Mouse (Mus musculus): ENCODE measurements around the gene Pml. TPM values are rescaled to one million over a fixed set of nuclear protein-coding genes. Genes with fewer than 3 reads are reported as not detected.

The Pml gene
- 28.3 and 33.2 TPM in 2 replicates for polyA plus RNA-seq (2014; fragmentation: Nextera tagmentation; extraction: Ambion mirVana)

DNA sequence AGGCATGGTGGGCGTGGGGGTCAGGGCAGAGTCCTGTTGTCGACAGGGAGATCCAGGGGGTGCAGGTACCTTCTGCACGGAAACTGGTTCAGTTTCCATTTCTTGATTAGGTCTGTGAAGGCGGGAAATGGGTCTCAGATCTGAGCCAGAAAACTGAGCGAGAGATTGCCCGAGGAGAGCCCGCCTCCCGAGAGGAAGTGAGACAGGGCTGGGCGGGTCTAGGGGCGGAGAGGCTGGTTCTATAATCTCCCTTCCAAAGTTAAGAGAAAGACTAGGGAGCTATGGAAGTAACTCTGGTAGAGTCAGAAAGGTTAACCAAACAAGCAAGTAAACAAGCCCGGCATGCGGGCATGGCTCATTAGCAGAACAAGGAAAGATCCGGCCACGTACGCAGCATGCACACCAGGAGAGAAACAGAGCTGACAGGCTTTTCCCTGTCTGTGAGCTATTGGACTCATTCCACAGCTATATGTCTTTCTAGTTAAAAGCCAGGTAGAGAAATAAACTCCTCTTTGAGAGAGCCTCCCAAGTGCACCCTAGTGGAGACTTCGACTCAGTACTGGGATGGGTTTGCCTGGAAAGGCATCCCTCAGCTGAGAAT, at the start of gene Pml:
Gene Pml, minus strand, starts transcription at position 195 of the 601 bp plus-strand sequence.
- DNase-seq (ENCODE audit: low spot score) (peak; percentile 78), ATAC-seq (replicated peaks; ENCODE audit: low FRiP score) (peak; percentile 68)
- H3K4me3 ChIP-seq (ENCODE audit: low read depth, low read length): peak within 1 kb of the TSS; percentile 72
- H3K9ac ChIP-seq (ENCODE audit: low read depth, low read length): peak within 1 kb of the TSS; percentile 92
- H3K27ac ChIP-seq (ENCODE audit: low read depth, low read length): peak within 1 kb of the TSS; percentile 96
- H3K36me3 ChIP-seq (ENCODE audit: control insufficient read depth, insufficient read depth, low read length): no peaks in the 10 kb centered on the region
- peaks cover 37% of the 10 kb centered on the region for H3K4me1 ChIP-seq (replicated peaks; ENCODE audit: control insufficient read depth, insufficient read depth, low read length)
- H3K4me2 ChIP-seq: peak within 1 kb of the TSS; percentile 89
- H3K9me3 ChIP-seq (ENCODE audit: control insufficient read depth, low read length): no peaks in the 10 kb centered on the region
- WGBS: 2% methylated on average over 16 of the region's 16 CpGs
- no peaks in the 10 kb centered on the region for H3K27me3 ChIP-seq (replicated peaks; ENCODE audit: control insufficient read depth, insufficient read depth, low read length)

GRCm38 (mm10) chr9:58297961-58298477, 48.4 kb upstream of the Pml start:
- Histone ChIP-seq H3K27ac (ENCODE audit: low read depth, low read length) (no peak overlapping the region), H3K4me1 (replicated peaks; ENCODE audit: control insufficient read depth, insufficient read depth, low read length) (peaks cover 13% of the 10 kb centered on the region)

GRCm38 (mm10) chr9:58297065-58297464, 47.5 kb upstream of the Pml start:
- Histone ChIP-seq H3K9me3 (ENCODE audit: control insufficient read depth, low read length) (no peaks in the 10 kb centered on the region), H3K27me3 (replicated peaks; ENCODE audit: control insufficient read depth, insufficient read depth, low read length) (no peaks in the 10 kb centered on the region), H3K9ac (ENCODE audit: low read depth, low read length) (no peak overlapping the region), H3K36me3 (ENCODE audit: control insufficient read depth, insufficient read depth, low read length) (no peaks in the 10 kb centered on the region), H3K4me3 (ENCODE audit: low read depth, low read length) (no peak overlapping the region), H3K4me1 (replicated peaks; ENCODE audit: control insufficient read depth, insufficient read depth, low read length) (peaks cover 10% of the 10 kb centered on the region), H3K27ac (ENCODE audit: low read depth, low read length) (no peak overlapping the region), H3K4me2 (no peak overlapping the region)
- DNase-seq (ENCODE audit: low spot score) (no peak), ATAC-seq (replicated peaks; ENCODE audit: low FRiP score) (no peak)
- WGBS: 73% methylated on average over 6 of the region's 6 CpGs

More at GRCm38 (mm10) chr9:58297961-58298477, 48.4 kb upstream of the Pml start:
- DNase-seq (ENCODE audit: low spot score) (no peak), ATAC-seq (replicated peaks; ENCODE audit: low FRiP score) (no peak)
- H3K36me3 ChIP-seq (ENCODE audit: control insufficient read depth, insufficient read depth, low read length): no peaks in the 10 kb centered on the region
- H3K4me3 ChIP-seq (ENCODE audit: low read depth, low read length): no peak overlapping the region
- no peaks in the 10 kb centered on the region for H3K27me3 ChIP-seq (replicated peaks; ENCODE audit: control insufficient read depth, insufficient read depth, low read length)
- H3K4me2 ChIP-seq: no peak overlapping the region
- no peak overlapping the region for H3K9ac ChIP-seq (ENCODE audit: low read depth, low read length)
- no peaks in the 10 kb centered on the region for H3K9me3 ChIP-seq (ENCODE audit: control insufficient read depth, low read length)
- WGBS: 69% methylated on average over 4 of the region's 4 CpGs

DNA sequence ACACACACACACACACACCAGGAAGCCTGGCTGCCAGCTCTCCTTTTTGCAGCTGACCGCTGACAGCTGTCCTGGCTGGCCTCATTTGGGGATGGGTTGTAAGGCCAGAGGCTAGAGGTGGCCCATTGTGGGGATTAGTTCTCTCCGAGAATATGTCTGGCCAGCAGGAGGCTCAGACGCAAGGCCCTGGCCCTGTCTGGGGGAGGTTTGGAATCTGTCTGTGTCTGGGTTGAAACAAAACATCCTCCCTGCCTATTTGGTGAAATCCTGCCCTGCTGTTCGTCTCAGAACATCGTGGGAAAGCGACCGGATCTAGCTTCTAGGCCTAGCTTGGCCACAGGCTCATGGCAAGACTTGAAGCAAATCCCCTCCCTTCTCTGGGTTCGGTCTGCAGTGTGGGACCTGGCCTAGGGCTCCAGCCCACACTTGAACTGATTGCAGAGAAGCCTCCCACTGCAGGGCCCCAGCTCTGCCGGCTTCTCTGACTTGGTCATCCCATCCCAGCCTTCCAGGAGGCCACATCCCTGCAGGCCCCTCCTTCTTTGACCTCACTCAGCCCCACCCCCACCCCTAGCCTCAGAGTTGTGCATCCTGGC, 46.3 kb upstream of the Pml start:
- ATAC-seq (replicated peaks; ENCODE audit: low FRiP score): no peak
- WGBS: 37% methylated on average over 9 of the region's 9 CpGs
- DNase-seq (ENCODE audit: low spot score): no peak
- H3K4me2 ChIP-seq: no peak overlapping the region
- H3K27me3 ChIP-seq (replicated peaks; ENCODE audit: control insufficient read depth, insufficient read depth, low read length): no peaks in the 10 kb centered on the region
- no peak overlapping the region for H3K4me3 ChIP-seq (ENCODE audit: low read depth, low read length)
- H3K27ac ChIP-seq (ENCODE audit: low read depth, low read length): peak overlapping the region; percentile 44; the same call in 1 of the 2 replicates
- H3K9me3 ChIP-seq (ENCODE audit: control insufficient read depth, low read length): no peaks in the 10 kb centered on the region
- H3K36me3 ChIP-seq (ENCODE audit: control insufficient read depth, insufficient read depth, low read length): no peaks in the 10 kb centered on the region
- H3K4me1 ChIP-seq (replicated peaks; ENCODE audit: control insufficient read depth, insufficient read depth, low read length): peaks cover 10% of the 10 kb centered on the region
- no peak overlapping the region for H3K9ac ChIP-seq (ENCODE audit: low read depth, low read length)

GRCm38 (mm10) chr9:58295345-58295744, 45.8 kb upstream of the Pml start:
- Histone ChIP-seq H3K4me1 (replicated peaks; ENCODE audit: control insufficient read depth, insufficient read depth, low read length) (peaks cover 10% of the 10 kb centered on the region), H3K27ac (ENCODE audit: low read depth, low read length) (peak overlapping the region; percentile 25; the same call in 1 of the 2 replicates), H3K27me3 (replicated peaks; ENCODE audit: control insufficient read depth, insufficient read depth, low read length) (no peaks in the 10 kb centered on the region), H3K9me3 (ENCODE audit: control insufficient read depth, low read length) (no peaks in the 10 kb centered on the region), H3K4me3 (ENCODE audit: low read depth, low read length) (no peak overlapping the region), H3K4me2 (no peak overlapping the region), H3K9ac (ENCODE audit: low read depth, low read length) (no peak overlapping the region), H3K36me3 (ENCODE audit: control insufficient read depth, insufficient read depth, low read length) (no peaks in the 10 kb centered on the region)
- 81% methylated on average over 3 of the region's 3 CpGs for WGBS
- no peak for DNase-seq (ENCODE audit: low spot score)
- no peak for ATAC-seq (replicated peaks; ENCODE audit: low FRiP score)

GRCm38 (mm10) chr9:58294527-58294926, 44.9 kb upstream of the Pml start:
- H3K4me1 ChIP-seq (replicated peaks; ENCODE audit: control insufficient read depth, insufficient read depth, low read length): peaks cover 10% of the 10 kb centered on the region
- no peak overlapping the region for H3K4me2 ChIP-seq
- H3K9ac ChIP-seq (ENCODE audit: low read depth, low read length): no peak overlapping the region
- DNase-seq (ENCODE audit: low spot score) (no peak), ATAC-seq (replicated peaks; ENCODE audit: low FRiP score) (no peak)
- H3K27ac ChIP-seq (ENCODE audit: low read depth, low read length): no peak overlapping the region
- WGBS: 62% methylated on average over 7 of the region's 7 CpGs
- H3K36me3 ChIP-seq (ENCODE audit: control insufficient read depth, insufficient read depth, low read length): no peaks in the 10 kb centered on the region
- H3K9me3 ChIP-seq (ENCODE audit: control insufficient read depth, low read length): no peaks in the 10 kb centered on the region
- H3K27me3 ChIP-seq (replicated peaks; ENCODE audit: control insufficient read depth, insufficient read depth, low read length): no peaks in the 10 kb centered on the region
- H3K4me3 ChIP-seq (ENCODE audit: low read depth, low read length): no peak overlapping the region

- no peak overlapping the region for H3K4me3 ChIP-seq (ENCODE audit: low read depth, low read length)
- no peak overlapping the region for H3K9ac ChIP-seq (ENCODE audit: low read depth, low read length)
- no peaks in the 10 kb centered on the region for H3K9me3 ChIP-seq (ENCODE audit: control insufficient read depth, low read length)
- no peak for ATAC-seq (replicated peaks; ENCODE audit: low FRiP score)
- H3K4me2 ChIP-seq: no peak overlapping the region
- no peaks in the 10 kb centered on the region for H3K4me1 ChIP-seq (replicated peaks; ENCODE audit: control insufficient read depth, insufficient read depth, low read length)
- no peak for DNase-seq (ENCODE audit: low spot score)
- 71% methylated on average over 2 of the region's 2 CpGs for WGBS
- no peak overlapping the region for H3K27ac ChIP-seq (ENCODE audit: low read depth, low read length)
- H3K36me3 ChIP-seq (ENCODE audit: control insufficient read depth, insufficient read depth, low read length): no peaks in the 10 kb centered on the region
- H3K27me3 ChIP-seq (replicated peaks; ENCODE audit: control insufficient read depth, insufficient read depth, low read length): no peaks in the 10 kb centered on the region
Measured at GRCm38 (mm10) chr9:58289901-58290300, 40.3 kb upstream of the Pml start.

DNA sequence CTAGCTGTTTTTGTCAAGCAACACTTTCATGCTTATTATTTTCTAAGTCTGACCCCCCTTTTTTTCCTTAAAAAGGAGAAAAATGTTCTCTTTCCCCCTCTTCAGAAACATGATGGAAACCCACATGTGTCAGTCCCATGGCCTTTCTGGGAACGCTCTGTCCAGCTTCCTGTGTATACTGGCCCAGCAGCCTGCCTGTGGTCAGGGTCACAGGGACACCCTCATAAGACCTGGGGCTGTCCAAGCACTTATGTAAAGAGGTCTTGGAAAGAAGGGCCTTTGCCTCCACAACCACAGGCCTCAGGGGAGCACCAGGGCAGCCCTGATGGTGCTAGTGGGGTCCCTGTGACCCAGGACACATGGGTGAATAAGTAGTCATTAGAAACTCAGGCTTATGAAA, 39.5 kb upstream of the Pml start:
- ATAC-seq (replicated peaks; ENCODE audit: low FRiP score) (no peak), DNase-seq (ENCODE audit: low spot score) (no peak)
- Histone ChIP-seq H3K9ac (ENCODE audit: low read depth, low read length) (no peak overlapping the region), H3K4me3 (ENCODE audit: low read depth, low read length) (no peak overlapping the region), H3K4me1 (replicated peaks; ENCODE audit: control insufficient read depth, insufficient read depth, low read length) (no peaks in the 10 kb centered on the region), H3K27ac (ENCODE audit: low read depth, low read length) (no peak overlapping the region), H3K4me2 (no peak overlapping the region), H3K27me3 (replicated peaks; ENCODE audit: control insufficient read depth, insufficient read depth, low read length) (no peaks in the 10 kb centered on the region), H3K36me3 (ENCODE audit: control insufficient read depth, insufficient read depth, low read length) (no peaks in the 10 kb centered on the region), H3K9me3 (ENCODE audit: control insufficient read depth, low read length) (no peaks in the 10 kb centered on the region)
- 66% methylated on average over 1 of the region's 1 CpGs for WGBS

- no peaks in the 10 kb centered on the region for H3K9me3 ChIP-seq (ENCODE audit: control insufficient read depth, low read length)
- H3K4me2 ChIP-seq: no peak overlapping the region
- H3K27ac ChIP-seq (ENCODE audit: low read depth, low read length): no peak overlapping the region
- DNase-seq (ENCODE audit: low spot score) (no peak), ATAC-seq (replicated peaks; ENCODE audit: low FRiP score) (no peak)
- no peak overlapping the region for H3K4me3 ChIP-seq (ENCODE audit: low read depth, low read length)
- no peaks in the 10 kb centered on the region for H3K4me1 ChIP-seq (replicated peaks; ENCODE audit: control insufficient read depth, insufficient read depth, low read length)
- H3K9ac ChIP-seq (ENCODE audit: low read depth, low read length): no peak overlapping the region
- H3K36me3 ChIP-seq (ENCODE audit: control insufficient read depth, insufficient read depth, low read length): no peaks in the 10 kb centered on the region
- H3K27me3 ChIP-seq (replicated peaks; ENCODE audit: control insufficient read depth, insufficient read depth, low read length): no peaks in the 10 kb centered on the region
- WGBS: 79% methylated on average over 7 of the region's 7 CpGs
Measured at GRCm38 (mm10) chr9:58283431-58283830, 33.8 kb upstream of the Pml start.

All from liver, embryonic 11.5 days (tissue).